Mouse (Mus musculus) heart, postnatal 0 days (tissue): ENCODE measurements around the gene Rnf24.

Experiments used
- CTCF ChIP-seq: IDR thresholded peaks from 2 replicates; pipeline ENCODE4 v1.5.1; 2016; ENCODE audit warnings: antibody characterized with exemption, control low read depth, low read depth
- EP300 ChIP-seq: IDR thresholded peaks from 2 replicates; pipeline ENCODE4 v1.6.1; 2016; ENCODE audit warnings: antibody characterized with exemption, low read depth

DNA sequence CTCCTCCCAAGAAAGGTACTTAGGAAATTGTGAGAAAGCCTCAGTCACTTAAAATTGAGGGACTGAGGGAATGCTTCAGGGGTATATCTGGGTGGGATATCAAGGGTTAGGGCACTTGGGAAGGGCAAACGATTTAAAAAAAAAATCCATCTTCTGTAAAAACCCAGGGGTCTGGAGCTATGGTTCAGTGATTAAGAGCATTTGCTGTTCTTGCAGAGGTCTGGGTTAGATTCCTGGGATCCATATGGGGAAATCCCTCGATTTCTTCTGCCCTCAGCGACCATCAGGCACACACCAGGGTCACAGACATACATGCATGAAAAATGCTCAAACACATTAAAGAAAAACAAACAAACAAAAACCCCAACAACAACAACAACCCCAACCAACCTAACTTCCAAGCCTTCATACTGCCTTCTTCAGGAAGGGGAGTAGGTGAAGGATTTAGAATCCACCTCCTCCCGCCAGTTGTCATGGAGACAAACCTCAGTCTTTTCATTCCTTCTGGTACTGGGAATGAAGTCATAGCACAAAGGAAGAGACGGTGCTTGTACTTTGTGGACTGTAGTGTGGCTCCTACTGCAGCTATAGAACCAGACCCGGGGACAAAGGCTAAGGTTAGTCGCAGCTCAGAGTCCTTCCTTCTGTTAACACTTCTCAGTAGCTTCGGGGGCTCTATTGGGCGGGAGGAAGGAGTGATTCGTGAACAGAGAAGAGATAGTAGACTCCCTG is 91.0 kb downstream of the Rnf24 start:
- TF ChIP-seq CTCF (no peak), EP300 (no peak)
